Mouse (Mus musculus) G1E (cell line): ENCODE results near the gene Ighmbp2. TPM values are rescaled to one million over a fixed set of nuclear protein-coding genes. Genes with fewer than 3 reads are reported as not detected.

Experiments used
- ATAC-seq: 2 replicates; pipeline ENCODE4 v1.8.0; 2016; ENCODE audit warnings: mild to moderate bottlenecking; ENCODE audit not compliant: insufficient number of reproducible peaks, poor library complexity, low FRiP score, severe bottlenecking; ENCODE audit errors: extremely low read depth
- DNase-seq: peaks from one replicate; pipeline ENCODE4 v3.0.0; 2012; ENCODE audit warnings: low spot score
- H3K27me3 ChIP-seq: 2 replicates; pipeline ENCODE4 v1.6.1; 2012; ENCODE audit warnings: mild to moderate bottlenecking, low read length, inconsistent platforms; ENCODE audit not compliant: insufficient read depth
- H3K36me3 ChIP-seq: replicated peaks from 2 replicates; pipeline ENCODE3; 2012; ENCODE audit warnings: mild to moderate bottlenecking, inconsistent platforms
- H3K4me1 ChIP-seq: 2 replicates; pipeline ENCODE4 v1.6.1; 2012; ENCODE audit warnings: low read depth, low read length, inconsistent platforms, mixed read lengths; ENCODE audit not compliant: insufficient read depth
- H3K4me3 ChIP-seq: 2 replicates; pipeline ENCODE4 v1.5.1; 2012; ENCODE audit warnings: low read depth, mild to moderate bottlenecking, inconsistent platforms, low read length, moderate library complexity, mixed read lengths
- H3K9me3 ChIP-seq: replicated peaks from 2 replicates; pipeline ENCODE4 v1.6.1; 2012; ENCODE audit warnings: inconsistent platforms
- CTCF ChIP-seq: IDR thresholded peaks from 2 replicates; pipeline ENCODE4 v1.5.1; 2012; ENCODE audit warnings: low read depth, low read length, inconsistent platforms, mixed read lengths
- GATA1 ChIP-seq: IDR thresholded peaks from 2 replicates; pipeline ENCODE4 v1.6.1; 2012; ENCODE audit warnings: borderline replicate concordance, low read length, inconsistent platforms, mixed read lengths
- GATA2 ChIP-seq: IDR thresholded peaks from 2 replicates; pipeline ENCODE4 v1.6.1; 2012; ENCODE audit warnings: low read depth, low read length, inconsistent platforms, borderline replicate concordance
- POLR2AphosphoS5 ChIP-seq: IDR thresholded peaks from 2 replicates; pipeline ENCODE4 v1.6.1; 2012; ENCODE audit warnings: low read depth, low read length, inconsistent platforms; ENCODE audit not compliant: insufficient replicate concordance
- TAL1 ChIP-seq: conservative IDR thresholded peaks from 2 replicates; pipeline ENCODE4 v1.6.1; 2012; ENCODE audit warnings: low read depth, low read length, inconsistent platforms, mixed read lengths
- polyA plus RNA-seq: library from polyadenylated mRNA; stranded (reverse); fragments of >175 nt; gene quantifications from 2 replicates; pipeline ENCODE4 v1.2.3, GENCODE M21; 2012
- total RNA-seq, 2 experiments: library from RNA; stranded (forward) in 1 of 2; stranded (reverse) in 1 of 2; fragments of 200-1000 nt in 1 of 2; fragments of >200 nt in 1 of 2; fragmentation: Nextera tagmentation in 1 of 2; gene quantifications; 2 replicates each; pipeline ENCODE4 v1.2.3; 2014 to 2017

Gene Ighmbp2
- total and polyA plus RNA-seq, 3 experiments = 5.1 to 10.6 (median 6.5) TPM

GRCm38 (mm10) chr19:3323753-3324270 is 41.0 kb upstream of the Ighmbp2 start:
- Histone ChIP-seq H3K9me3 (no peaks in the 10 kb centered on the region), H3K4me1 (peaks cover 83% of the 10 kb centered on the region), H3K36me3 (peaks cover 6% of the 10 kb centered on the region), H3K27me3 (peaks cover 2% of the 10 kb centered on the region; the same call in 1 of the 2 replicates), H3K4me3 (peak overlapping the region; percentile 82)
- ATAC-seq (no peak), DNase-seq (peak; percentile 34)
- TF ChIP-seq GATA1 (no peak), GATA2 (no peak), POLR2AphosphoS5 (no peak), TAL1 (no peak), CTCF (no peak)

- ATAC-seq (peak; percentile 18; the same call in 1 of the 2 replicates), DNase-seq (peak; percentile 86)
- H3K9me3 ChIP-seq = no peaks in the 10 kb centered on the region
- H3K36me3 ChIP-seq = peaks cover 2% of the 10 kb centered on the region
- TF ChIP-seq POLR2AphosphoS5 = no peak
- TF ChIP-seq GATA1 = no peak
- TF ChIP-seq CTCF = no peak
- no peak for TF ChIP-seq TAL1
- no peak for TF ChIP-seq GATA2
- H3K4me1 ChIP-seq = peaks cover 81% of the 10 kb centered on the region
- H3K4me3 ChIP-seq = peak overlapping the region; percentile 82
- H3K27me3 ChIP-seq = peaks cover 2% of the 10 kb centered on the region; the same call in 1 of the 2 replicates
Measured at GRCm38 (mm10) chr19:3323201-3323621, 40.4 kb upstream of the Ighmbp2 start.

DNA sequence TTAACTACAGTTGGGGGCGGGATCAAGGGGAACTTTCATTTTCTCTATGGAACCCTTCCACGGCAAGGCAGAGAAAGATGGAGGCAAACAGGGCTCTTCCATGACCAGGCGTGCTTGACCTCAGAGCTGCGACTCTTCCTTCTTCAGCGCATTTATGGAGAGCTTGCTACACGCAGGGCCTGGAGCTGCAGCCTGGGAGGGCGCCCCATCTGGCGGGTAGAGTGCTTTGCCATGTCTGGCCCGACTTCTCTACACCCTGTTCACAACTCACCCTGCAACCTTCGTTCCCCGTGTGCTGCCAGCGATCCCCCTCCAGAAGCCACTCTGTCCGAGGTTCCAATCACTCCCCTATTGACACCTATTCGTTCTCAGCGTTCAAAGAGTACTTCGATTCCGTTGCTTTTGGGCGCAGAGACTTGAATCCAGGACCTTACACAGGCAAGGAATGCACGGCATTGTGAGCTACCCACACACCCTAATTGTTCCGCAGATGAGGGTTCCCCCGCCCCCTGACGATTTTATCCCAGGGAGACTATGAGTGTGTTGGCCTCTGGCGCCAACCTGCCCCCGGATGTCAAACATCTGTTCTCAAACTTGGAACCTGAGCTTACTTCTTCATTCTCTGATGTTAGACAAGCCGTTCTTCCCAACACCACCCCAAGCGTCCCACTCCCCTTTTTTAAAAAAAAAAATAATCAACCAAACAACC is 39.6 kb upstream of the Ighmbp2 start, which contains the start of gene Cpt1a:
Cpt1a (plus strand) TSS at position 74 of the 709 bp plus-strand sequence.
- Histone ChIP-seq H3K27me3 (peaks cover 2% of the 10 kb centered on the region; the same call in 1 of the 2 replicates), H3K9me3 (no peaks in the 10 kb centered on the region), H3K4me3 (peak within 1 kb of the TSS; percentile 82), H3K4me1 (peaks cover 76% of the 10 kb centered on the region), H3K36me3 (no peaks in the 10 kb centered on the region)
- peak; percentile 35 for TF ChIP-seq CTCF
- TF ChIP-seq GATA2 = no peak
- DNase-seq (peak; percentile 53), ATAC-seq (peak; percentile 22; the same call in 1 of the 2 replicates)

DNA sequence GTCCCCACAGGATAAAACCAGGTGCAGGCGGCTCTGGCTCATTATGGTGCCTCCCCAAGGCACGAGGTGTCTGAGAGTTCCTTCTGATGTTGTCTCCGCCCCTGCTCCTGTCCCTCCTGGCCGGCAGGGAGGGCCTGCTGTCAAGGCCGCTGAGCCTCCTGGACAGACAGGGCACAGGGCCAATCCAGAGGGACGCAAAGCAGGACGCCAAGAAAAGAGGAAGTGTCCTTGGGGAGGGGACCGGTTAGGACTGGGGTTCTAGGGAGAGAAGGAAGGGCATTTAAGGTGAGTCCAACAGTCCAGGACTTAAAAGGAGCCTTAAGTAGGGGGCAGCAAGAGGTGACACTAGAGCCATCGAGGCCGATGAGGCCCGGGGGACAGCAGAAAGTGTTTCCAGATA is 38.8 kb upstream of the Ighmbp2 start:
- peaks cover 71% of the 10 kb centered on the region for H3K4me1 ChIP-seq
- no peaks in the 10 kb centered on the region for H3K36me3 ChIP-seq
- DNase-seq = peak; percentile 87
- H3K27me3 ChIP-seq = peaks cover 2% of the 10 kb centered on the region; the same call in 1 of the 2 replicates
- H3K4me3 ChIP-seq = peak overlapping the region; percentile 82
- no peaks in the 10 kb centered on the region for H3K9me3 ChIP-seq
- peak; percentile 65 for ATAC-seq
- TF ChIP-seq GATA2 = no peak
- no peak for TF ChIP-seq GATA1
- no peak for TF ChIP-seq CTCF
- TF ChIP-seq TAL1 = no peak
- no peak for TF ChIP-seq POLR2AphosphoS5

DNA sequence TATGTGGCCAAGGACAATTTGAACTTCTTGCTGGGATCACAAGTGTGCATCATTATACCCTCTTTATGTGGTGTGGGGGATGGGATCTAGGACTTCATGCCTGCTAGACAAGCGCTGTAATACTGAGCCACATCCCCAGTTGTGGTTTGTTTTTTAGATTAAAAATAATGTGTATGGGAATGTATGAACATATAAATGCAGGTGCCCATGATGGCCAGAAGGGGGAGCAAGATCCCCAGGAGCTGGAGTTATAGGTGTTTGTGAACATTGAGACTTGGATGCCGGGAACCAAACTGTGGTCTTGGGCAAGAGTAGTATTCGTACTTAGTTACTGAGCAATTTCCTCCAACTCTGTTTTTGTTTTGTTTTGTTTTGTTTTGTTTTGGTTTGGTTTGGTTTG is 38.0 kb upstream of the Ighmbp2 start:
- no peak overlapping the region for H3K4me3 ChIP-seq
- no peaks in the 10 kb centered on the region for H3K9me3 ChIP-seq
- no peak for ATAC-seq
- no peak for DNase-seq
- H3K27me3 ChIP-seq = peaks cover 4% of the 10 kb centered on the region; the same call in 1 of the 2 replicates
- peaks cover 63% of the 10 kb centered on the region for H3K4me1 ChIP-seq
- H3K36me3 ChIP-seq = no peaks in the 10 kb centered on the region
- no peak for TF ChIP-seq GATA1
- TF ChIP-seq CTCF = peak; percentile 53; the same call in 1 of the 2 replicates

GRCm38 (mm10) chr19:3320086-3320485 is 37.3 kb upstream of the Ighmbp2 start:
- TF ChIP-seq GATA1 = no peak
- no peak for TF ChIP-seq TAL1
- no peak for TF ChIP-seq POLR2AphosphoS5
- TF ChIP-seq GATA2 = no peak
- no peak for TF ChIP-seq CTCF
- Histone ChIP-seq H3K4me3 (no peak overlapping the region), H3K27me3 (peaks cover 4% of the 10 kb centered on the region; the same call in 1 of the 2 replicates), H3K9me3 (no peaks in the 10 kb centered on the region), H3K36me3 (no peaks in the 10 kb centered on the region), H3K4me1 (peaks cover 60% of the 10 kb centered on the region)
- no peak for ATAC-seq
- DNase-seq = no peak
